Mouse (Mus musculus): ENCODE data around the gene Mertk. TPM values are rescaled to one million over a fixed set of nuclear protein-coding genes. Genes with fewer than 3 reads are reported as not detected.

The Mertk gene
- polyA plus RNA-seq, 1 experiment from 2014 or later: 1.6 TPM

DNA sequence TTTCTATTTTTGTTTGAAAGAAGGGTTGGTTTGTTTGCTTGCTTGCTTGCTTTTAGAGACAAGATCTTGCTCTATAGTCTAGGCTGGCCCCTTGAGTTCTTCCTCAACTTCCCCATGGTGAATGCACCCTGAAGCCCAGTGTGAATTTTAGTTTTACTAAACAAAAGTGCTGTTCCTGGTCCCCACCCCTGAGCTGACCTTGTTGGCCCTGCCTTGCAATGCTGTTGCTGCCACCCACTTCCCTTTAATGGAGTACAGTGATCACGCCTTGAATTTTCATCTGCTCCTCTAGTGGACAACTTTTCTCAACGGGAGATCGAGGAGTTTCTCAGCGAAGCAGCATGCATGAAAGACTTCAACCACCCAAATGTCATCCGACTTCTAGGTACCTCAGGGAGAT is 83.5 kb downstream of the Mertk start:
- Histone ChIP-seq H3K27me3 (no peaks in the 10 kb centered on the region), H3K27ac (no peak overlapping the region), H3K36me3 (no peaks in the 10 kb centered on the region), H3K9me3 (no peaks in the 10 kb centered on the region), H3K4me1 (replicated peaks) (peaks cover 6% of the 10 kb centered on the region), H3K9ac (replicated peaks) (no peak overlapping the region), H3K4me3 (replicated peaks) (no peak overlapping the region), H3K4me2 (replicated peaks) (no peak overlapping the region)
- no peak for ATAC-seq
- 96% methylated on average over 5 of the region's 5 CpGs for WGBS

DNA sequence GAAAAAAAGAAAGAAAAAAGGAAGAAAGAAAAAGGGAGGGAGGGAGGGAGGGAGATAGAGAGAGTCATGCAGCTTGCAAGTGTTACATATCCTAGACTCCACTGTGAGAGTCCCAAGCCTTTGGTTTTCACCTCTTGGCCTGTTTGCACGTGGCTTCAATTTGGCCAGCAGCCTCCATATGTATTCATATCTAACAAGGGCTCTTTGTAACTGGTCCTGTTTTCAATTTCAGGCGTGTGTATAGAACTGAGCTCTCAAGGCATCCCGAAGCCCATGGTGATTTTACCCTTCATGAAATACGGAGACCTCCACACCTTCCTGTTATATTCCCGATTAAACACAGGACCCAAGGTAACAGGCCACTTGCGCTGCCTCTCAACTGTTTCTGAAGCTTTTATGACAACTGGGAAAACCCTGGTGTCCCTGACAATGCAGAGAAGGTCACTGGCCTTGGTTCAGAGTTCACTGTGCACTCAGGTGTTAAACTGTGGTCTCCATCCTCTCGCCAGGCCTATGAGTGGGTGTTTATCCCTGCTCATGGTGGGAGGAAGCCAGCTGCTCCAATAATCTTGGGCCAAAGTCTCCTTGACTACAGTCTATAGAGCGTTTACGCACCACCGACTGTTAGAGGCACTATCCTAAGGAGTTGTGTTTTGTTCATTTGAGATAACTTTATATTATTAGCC is 85.0 kb downstream of the Mertk start:
- WGBS: 87% methylated on average over 10 of the region's 10 CpGs
- H3K27ac ChIP-seq: no peak overlapping the region
- no peak overlapping the region for H3K9ac ChIP-seq (replicated peaks)
- H3K4me1 ChIP-seq (replicated peaks): peaks cover 6% of the 10 kb centered on the region
- no peaks in the 10 kb centered on the region for H3K9me3 ChIP-seq
- no peak overlapping the region for H3K4me3 ChIP-seq (replicated peaks)
- H3K36me3 ChIP-seq: no peaks in the 10 kb centered on the region
- H3K4me2 ChIP-seq (replicated peaks): no peak overlapping the region
- no peaks in the 10 kb centered on the region for H3K27me3 ChIP-seq
- ATAC-seq: no peak

GRCm38 (mm10) chr2:128784814-128785213 is 86.1 kb downstream of the Mertk start:
- H3K36me3 ChIP-seq: no peaks in the 10 kb centered on the region
- 90% methylated on average over 7 of the region's 7 CpGs for WGBS
- ATAC-seq: no peak
- H3K4me1 ChIP-seq (replicated peaks): peaks cover 6% of the 10 kb centered on the region
- no peak overlapping the region for H3K27ac ChIP-seq
- H3K4me2 ChIP-seq (replicated peaks): no peak overlapping the region
- H3K27me3 ChIP-seq: no peaks in the 10 kb centered on the region
- no peaks in the 10 kb centered on the region for H3K9me3 ChIP-seq
- H3K9ac ChIP-seq (replicated peaks): no peak overlapping the region
- no peak overlapping the region for H3K4me3 ChIP-seq (replicated peaks)

GRCm38 (mm10) chr2:128786341-128786740 is 87.6 kb downstream of the Mertk start:
- H3K27me3 ChIP-seq: no peaks in the 10 kb centered on the region
- H3K9me3 ChIP-seq: no peaks in the 10 kb centered on the region
- 27% methylated on average over 5 of the region's 5 CpGs for WGBS
- H3K4me3 ChIP-seq (replicated peaks): no peak overlapping the region
- no peak overlapping the region for H3K4me2 ChIP-seq (replicated peaks)
- ATAC-seq: no peak
- H3K9ac ChIP-seq (replicated peaks): no peak overlapping the region
- peaks cover 6% of the 10 kb centered on the region for H3K4me1 ChIP-seq (replicated peaks)
- H3K36me3 ChIP-seq: no peaks in the 10 kb centered on the region
- no peak overlapping the region for H3K27ac ChIP-seq

DNA sequence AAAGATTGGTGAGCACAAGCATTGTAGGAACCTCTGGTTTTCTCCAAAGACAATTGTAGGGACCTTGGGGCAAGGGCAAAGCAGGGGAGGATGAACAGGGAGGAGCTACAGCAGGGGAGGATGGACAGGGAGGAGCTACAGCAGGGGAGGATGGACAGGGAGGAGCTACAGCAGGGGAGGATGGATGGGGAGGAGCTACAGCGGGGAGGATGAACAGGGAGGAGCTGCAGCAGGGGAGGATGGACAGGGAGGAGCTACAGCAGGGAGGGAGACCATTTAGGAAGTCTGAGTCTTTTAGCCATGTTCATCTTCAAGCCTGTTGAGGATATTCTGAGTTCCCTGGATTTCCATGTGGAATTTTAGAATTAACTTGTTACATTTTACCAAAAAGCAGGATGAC is 88.0 kb downstream of the Mertk start:
- no peaks in the 10 kb centered on the region for H3K27me3 ChIP-seq
- 71% methylated on average over 1 of the region's 1 CpGs for WGBS
- H3K9me3 ChIP-seq: no peaks in the 10 kb centered on the region
- no peaks in the 10 kb centered on the region for H3K36me3 ChIP-seq
- H3K27ac ChIP-seq: no peak overlapping the region
- peaks cover 6% of the 10 kb centered on the region for H3K4me1 ChIP-seq (replicated peaks)
- no peak overlapping the region for H3K4me2 ChIP-seq (replicated peaks)
- ATAC-seq: no peak
- H3K9ac ChIP-seq (replicated peaks): no peak overlapping the region
- no peak overlapping the region for H3K4me3 ChIP-seq (replicated peaks)

DNA sequence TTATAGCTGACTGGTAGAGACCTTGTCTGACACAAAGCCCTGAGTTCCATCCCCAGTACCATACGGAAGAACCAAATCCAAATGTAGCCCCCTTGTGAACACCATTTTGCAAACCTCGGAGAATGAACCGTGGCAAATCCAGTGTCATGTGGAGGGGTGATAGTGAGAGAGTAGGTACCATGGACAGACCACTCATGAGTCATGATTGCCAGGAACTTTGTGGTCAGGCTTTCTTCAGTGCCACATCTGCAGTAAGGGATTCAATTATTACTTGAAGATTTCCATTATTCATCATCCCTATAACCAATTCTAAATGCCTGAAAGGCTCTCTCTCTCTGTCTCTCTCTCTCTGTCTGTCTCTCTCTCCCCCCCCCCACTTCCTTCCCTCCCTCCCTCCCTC is 89.0 kb downstream of the Mertk start:
- Histone ChIP-seq H3K36me3 (no peaks in the 10 kb centered on the region), H3K27me3 (no peaks in the 10 kb centered on the region), H3K27ac (no peak overlapping the region), H3K9me3 (no peaks in the 10 kb centered on the region), H3K4me3 (replicated peaks) (no peak overlapping the region), H3K4me1 (replicated peaks) (peaks cover 6% of the 10 kb centered on the region), H3K4me2 (replicated peaks) (no peak overlapping the region), H3K9ac (replicated peaks) (no peak overlapping the region)
- 86% methylated on average over 3 of the region's 3 CpGs for WGBS
- no peak for ATAC-seq

DNA sequence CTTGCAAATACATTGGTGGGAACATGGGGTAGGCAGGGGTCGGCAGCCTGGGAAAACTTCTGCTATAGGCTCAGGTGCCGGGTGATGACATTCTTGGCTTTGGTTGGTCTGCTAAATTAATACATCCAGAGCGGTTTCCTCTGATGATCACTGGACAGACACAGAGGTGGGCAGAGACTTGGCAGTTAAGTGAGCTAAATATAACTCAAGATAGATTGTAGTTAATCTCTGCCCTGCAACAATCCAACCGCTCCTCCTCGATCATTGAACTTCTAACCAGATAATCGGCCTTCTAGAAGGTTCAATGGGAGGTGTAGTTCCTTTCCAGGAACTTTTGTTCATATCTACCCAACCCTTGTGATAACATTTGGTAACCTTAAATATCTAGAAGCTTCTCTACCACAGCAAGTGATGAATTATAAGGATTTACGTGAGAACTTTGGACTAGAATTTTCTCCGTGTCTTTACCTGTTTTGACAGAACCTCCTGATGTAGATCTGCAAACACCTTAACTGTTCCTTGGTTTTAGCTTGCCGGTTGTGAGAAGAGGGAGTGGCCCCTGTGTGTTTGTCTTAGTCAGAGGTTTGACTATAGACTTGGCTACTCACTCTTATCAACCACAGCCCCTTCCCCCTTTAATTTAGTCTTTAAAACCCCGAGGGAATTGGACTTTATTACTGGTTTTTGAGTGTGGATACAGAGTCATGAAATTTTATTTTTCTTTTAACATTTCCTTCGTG is 92.3 kb downstream of the Mertk start:
- 88% methylated on average over 11 of the region's 11 CpGs for WGBS
- Histone ChIP-seq H3K4me2 (replicated peaks) (no peak overlapping the region), H3K9ac (replicated peaks) (no peak overlapping the region), H3K9me3 (no peaks in the 10 kb centered on the region), H3K4me1 (replicated peaks) (peaks cover 6% of the 10 kb centered on the region), H3K36me3 (no peaks in the 10 kb centered on the region), H3K4me3 (replicated peaks) (no peak overlapping the region), H3K27ac (no peak overlapping the region), H3K27me3 (no peaks in the 10 kb centered on the region)
- no peak for ATAC-seq

DNA sequence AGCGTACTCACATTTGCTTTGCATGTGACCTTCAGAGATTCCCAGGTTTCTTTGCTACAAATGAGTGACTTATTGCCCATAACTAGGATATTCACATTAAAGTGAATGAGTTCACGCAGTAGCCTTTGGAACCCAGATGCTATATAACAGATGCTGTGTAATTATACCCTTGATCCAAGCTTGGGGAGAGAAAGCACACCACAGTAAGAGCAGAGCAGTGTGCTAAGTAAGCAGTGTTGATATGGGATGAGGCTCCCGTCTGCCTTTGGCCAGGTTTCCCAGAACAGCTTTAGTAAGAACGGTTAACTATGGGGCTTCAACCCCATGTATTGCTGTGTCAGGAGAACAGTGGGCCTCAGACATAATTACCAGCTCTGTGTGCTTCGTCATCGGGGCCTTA is 95.2 kb downstream of the Mertk start:
- Histone ChIP-seq H3K4me1 (replicated peaks) (no peaks in the 10 kb centered on the region), H3K9ac (replicated peaks) (no peak overlapping the region), H3K9me3 (no peaks in the 10 kb centered on the region), H3K4me3 (replicated peaks) (no peak overlapping the region), H3K36me3 (no peaks in the 10 kb centered on the region), H3K27ac (no peak overlapping the region), H3K4me2 (replicated peaks) (no peak overlapping the region), H3K27me3 (no peaks in the 10 kb centered on the region)
- WGBS: 77% methylated on average over 6 of the region's 6 CpGs
- ATAC-seq: no peak

DNA sequence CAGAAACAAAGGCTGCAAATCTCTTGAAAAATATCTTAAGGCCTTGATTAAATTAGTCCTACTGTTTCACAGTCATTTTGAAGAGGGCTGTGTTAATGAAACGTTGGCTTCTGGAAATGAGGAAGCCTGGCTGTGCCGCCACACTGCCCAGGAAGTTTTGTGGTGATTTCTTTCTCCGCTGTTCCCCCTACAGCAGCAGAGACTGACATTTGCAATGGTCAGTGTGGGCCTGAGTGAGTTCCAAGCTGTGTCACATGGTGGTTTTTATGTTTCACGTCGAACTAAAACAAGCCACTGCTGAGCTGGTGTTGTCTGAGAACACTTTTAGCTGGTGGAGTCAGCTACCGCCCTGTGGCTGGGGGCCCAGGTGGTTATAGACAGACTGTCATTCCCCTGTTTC is 97.7 kb downstream of the Mertk start:
- no peak overlapping the region for H3K9ac ChIP-seq (replicated peaks)
- H3K36me3 ChIP-seq: no peaks in the 10 kb centered on the region
- H3K4me3 ChIP-seq (replicated peaks): no peak overlapping the region
- no peak overlapping the region for H3K4me2 ChIP-seq (replicated peaks)
- 78% methylated on average over 6 of the region's 6 CpGs for WGBS
- no peaks in the 10 kb centered on the region for H3K4me1 ChIP-seq (replicated peaks)
- H3K27ac ChIP-seq: no peak overlapping the region
- no peaks in the 10 kb centered on the region for H3K9me3 ChIP-seq
- no peaks in the 10 kb centered on the region for H3K27me3 ChIP-seq
- ATAC-seq: no peak

GRCm38 (mm10) chr2:128803441-128803840 is 104.7 kb downstream of the Mertk start:
- no peak overlapping the region for H3K4me2 ChIP-seq (replicated peaks)
- H3K27me3 ChIP-seq: no peaks in the 10 kb centered on the region
- no peak overlapping the region for H3K27ac ChIP-seq
- H3K4me1 ChIP-seq (replicated peaks): no peaks in the 10 kb centered on the region
- H3K36me3 ChIP-seq: no peaks in the 10 kb centered on the region
- H3K4me3 ChIP-seq (replicated peaks): no peak overlapping the region
- WGBS: 91% methylated on average over 4 of the region's 4 CpGs
- no peaks in the 10 kb centered on the region for H3K9me3 ChIP-seq
- H3K9ac ChIP-seq (replicated peaks): no peak overlapping the region
- ATAC-seq: no peak

- no peak overlapping the region for H3K4me3 ChIP-seq (replicated peaks)
- H3K9me3 ChIP-seq: no peaks in the 10 kb centered on the region
- H3K4me1 ChIP-seq (replicated peaks): no peaks in the 10 kb centered on the region
- no peak for ATAC-seq
- no peaks in the 10 kb centered on the region for H3K36me3 ChIP-seq
- WGBS: 84% methylated on average over 4 of the region's 4 CpGs
- no peaks in the 10 kb centered on the region for H3K27me3 ChIP-seq
- H3K9ac ChIP-seq (replicated peaks): no peak overlapping the region
- no peak overlapping the region for H3K4me2 ChIP-seq (replicated peaks)
- no peak overlapping the region for H3K27ac ChIP-seq
Observed at GRCm38 (mm10) chr2:128805341-128805740, 106.6 kb downstream of the Mertk start.

DNA sequence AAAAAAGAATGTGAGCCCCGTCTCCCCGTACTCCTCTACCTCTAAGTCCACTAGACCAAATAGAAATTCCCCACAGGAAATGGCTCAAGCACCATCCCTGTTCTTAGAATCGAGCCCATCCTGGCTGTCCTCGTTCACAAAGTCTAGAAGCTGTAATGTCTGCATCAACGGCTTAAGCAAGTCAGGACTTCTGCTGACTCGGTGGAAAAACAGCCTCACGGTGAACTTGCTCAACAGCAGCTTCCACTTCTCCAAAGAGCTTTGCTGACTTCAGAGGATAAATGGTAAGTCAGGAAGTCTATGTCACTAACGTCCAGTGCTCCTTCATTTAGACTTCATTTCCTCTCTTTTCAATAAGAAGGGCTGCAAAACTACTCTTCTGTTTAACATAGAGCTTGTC is 107.8 kb downstream of the Mertk start:
- Histone ChIP-seq H3K4me1 (replicated peaks) (no peaks in the 10 kb centered on the region), H3K9me3 (no peaks in the 10 kb centered on the region), H3K4me3 (replicated peaks) (no peak overlapping the region), H3K36me3 (no peaks in the 10 kb centered on the region), H3K4me2 (replicated peaks) (no peak overlapping the region), H3K27me3 (no peaks in the 10 kb centered on the region), H3K27ac (no peak overlapping the region), H3K9ac (replicated peaks) (no peak overlapping the region)
- 82% methylated on average over 8 of the region's 8 CpGs for WGBS
- ATAC-seq: no peak

Measured in midbrain, embryonic 13.5 days (tissue).